Mouse (Mus musculus): ENCODE results near the gene Car2. TPM values are rescaled to one million over a fixed set of nuclear protein-coding genes. Genes with fewer than 3 reads are reported as not detected.

Car2 gene
- total RNA-seq, 2 experiments from 2014 or later: 109 to 113 TPM

GRCm38 (mm10) chr3:14876325-14876918 lies 9.7 kb upstream of the Car2 start:
- intact Hi-C loops (cut with DNase I): no loop called here
- DNase-seq (ENCODE audit: low spot score in 2 of 2): no peak

- intact Hi-C loops (cut with DNase I): no loop called here
Measured at GRCm38 (mm10) chr3:14877251-14877909, 8.7 kb upstream of the Car2 start.

GRCm38 (mm10) chr3:14878749-14879223 lies 7.3 kb upstream of the Car2 start:
- intact Hi-C loops (cut with DNase I): no loop called here
- DNase-seq (ENCODE audit: low spot score in 2 of 2): no peak

More at GRCm38 (mm10) chr3:14877251-14877909, 8.7 kb upstream of the Car2 start:
- DNase-seq (ENCODE audit: low spot score in 2 of 2): no peak

GRCm38 (mm10) chr3:14879293-14879692 lies 6.8 kb upstream of the Car2 start:
- DNase-seq (ENCODE audit: low spot score in 2 of 2): no peak
- intact Hi-C loops (cut with DNase I): no loop called here

- no peak for DNase-seq (ENCODE audit: low spot score in 2 of 2)
- intact Hi-C loops (cut with DNase I): no loop called here
Measured at GRCm38 (mm10) chr3:14880277-14880676, 5.8 kb upstream of the Car2 start.

GRCm38 (mm10) chr3:14882005-14882404 lies 4.1 kb upstream of the Car2 start:
- no peak for DNase-seq (ENCODE audit: low spot score in 2 of 2)
- intact Hi-C loops (cut with DNase I): no loop called here

- DNase-seq (ENCODE audit: low spot score in 2 of 2): no peak
- intact Hi-C loops (cut with DNase I): no loop called here
Measured at GRCm38 (mm10) chr3:14882756-14883155, 3.3 kb upstream of the Car2 start.

- intact Hi-C loops (cut with DNase I): loop anchor here (5.0 kb wide), 3 partner anchors 72 to 357 kb away; no protein-coding TSS in a partner anchor
- DNase-seq (ENCODE audit: low spot score in 2 of 2): no peak
Measured at GRCm38 (mm10) chr3:14884826-14885225, 1.2 kb upstream of the Car2 start.

GRCm38 (mm10) chr3:14887134-14887666 lies 1.1 kb downstream of the Car2 start:
- intact Hi-C loops (cut with DNase I): loop anchor here (5.0 kb wide), 3 partner anchors 70 to 355 kb away; no protein-coding TSS in a partner anchor
- DNase-seq (ENCODE audit: low spot score in 2 of 2): no peak

- intact Hi-C loops (cut with DNase I): loop anchor here (5.0 kb wide), 3 partner anchors 70 to 355 kb away; no protein-coding TSS in a partner anchor
- no peak for DNase-seq (ENCODE audit: low spot score in 2 of 2)
Measured at GRCm38 (mm10) chr3:14887686-14888295, 1.7 kb downstream of the Car2 start.

- intact Hi-C loops (cut with DNase I): loop anchor here (5.0 kb wide), 3 partner anchors 69 to 354 kb away; no protein-coding TSS in a partner anchor
- no peak for DNase-seq (ENCODE audit: low spot score in 2 of 2)
Measured at GRCm38 (mm10) chr3:14888549-14888948, 2.5 kb downstream of the Car2 start.

GRCm38 (mm10) chr3:14889085-14889484 lies 3.0 kb downstream of the Car2 start:
- intact Hi-C loops (cut with DNase I): loop anchor here (5.0 kb wide), 3 partner anchors 68 to 353 kb away; no protein-coding TSS in a partner anchor
- no peak for DNase-seq (ENCODE audit: low spot score in 2 of 2)

- no peak for DNase-seq (ENCODE audit: low spot score in 2 of 2)
- intact Hi-C loops (cut with DNase I): loop anchor here (5.0 kb wide), 3 partner anchors 67 to 352 kb away; no protein-coding TSS in a partner anchor
Measured at GRCm38 (mm10) chr3:14889716-14890409, 3.8 kb downstream of the Car2 start.

- DNase-seq (ENCODE audit: low spot score in 2 of 2): no peak
- intact Hi-C loops (cut with DNase I): no loop called here
Measured at GRCm38 (mm10) chr3:14892991-14893390, 6.9 kb downstream of the Car2 start.

- no peak for DNase-seq (ENCODE audit: low spot score in 2 of 2)
- intact Hi-C loops (cut with DNase I): no loop called here
Measured at GRCm38 (mm10) chr3:14893700-14894099, 7.6 kb downstream of the Car2 start.

GRCm38 (mm10) chr3:14895333-14895732 lies 9.3 kb downstream of the Car2 start:
- intact Hi-C loops (cut with DNase I): no loop called here
- DNase-seq (ENCODE audit: low spot score in 2 of 2): no peak

GRCm38 (mm10) chr3:14897770-14898169 lies 11.7 kb downstream of the Car2 start:
- intact Hi-C loops (cut with DNase I): no loop called here
- DNase-seq (ENCODE audit: low spot score in 2 of 2): no peak

- no peak for DNase-seq (ENCODE audit: low spot score in 2 of 2)
- intact Hi-C loops (cut with DNase I): no loop called here
Measured at GRCm38 (mm10) chr3:14903380-14903779, 17.3 kb downstream of the Car2 start.

- intact Hi-C loops (cut with DNase I): no loop called here
- DNase-seq (ENCODE audit: low spot score in 2 of 2): no peak
Measured at GRCm38 (mm10) chr3:14904165-14904564, 18.1 kb downstream of the Car2 start.

- intact Hi-C loops (cut with DNase I): no loop called here
- no peak for DNase-seq (ENCODE audit: low spot score in 2 of 2)
Measured at GRCm38 (mm10) chr3:14907271-14907670, 21.2 kb downstream of the Car2 start.

Measured in left cerebral cortex, postnatal 36 days (tissue).